Mouse (Mus musculus): ENCODE measurements at regions not wholly inside any gene's neighbourhood (a gene's known extent, or its start where the extent isn't known, plus 50 kb on each side); places are given as distances from the start of the nearest gene placed in this dataset.

GRCm38 (mm10) chr4:99574984-99575383 is 81.1 kb upstream of the Foxd3 start:
- TF ChIP-seq POLR2A (IDR thresholded peaks at IDR 0.05; ENCODE audit: low read depth, low read length) (no peak), CTCF (conservative IDR thresholded peaks at IDR 0.05; ENCODE audit: insufficient read depth, insufficient read length, low read depth, low read length) (no peak)
- no peak overlapping the region for H3K27ac ChIP-seq (ENCODE audit: insufficient read depth, low read depth, low read length)
- 57% methylated on average over 4 of the region's 4 CpGs for WGBS

DNA sequence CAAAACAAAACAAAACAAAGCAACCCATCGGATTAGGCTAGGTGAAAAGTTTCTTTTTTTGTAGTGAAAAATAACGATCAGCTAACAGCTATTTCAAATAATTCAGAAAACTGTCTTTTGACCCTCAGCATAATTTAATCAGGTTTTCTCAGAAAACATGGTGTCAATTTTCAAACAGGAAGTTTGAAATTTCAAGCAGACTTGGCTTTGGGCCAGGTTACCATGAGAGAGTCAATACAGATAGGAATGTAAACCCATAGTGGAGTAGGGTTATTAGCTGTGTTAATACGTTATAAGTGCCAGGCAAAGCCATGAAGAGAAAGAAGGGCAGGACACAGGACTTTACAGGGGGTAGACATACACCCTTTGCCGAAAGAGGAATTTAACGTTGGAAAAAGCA is 58.3 kb upstream of the Foxd3 start:
- Histone ChIP-seq H3K27me3 (replicated peaks; ENCODE audit: control insufficient read depth, insufficient read depth, low read length) (no peaks in the 10 kb centered on the region), H3K27ac (ENCODE audit: insufficient read depth, low read depth, low read length) (no peak overlapping the region), H3K4me1 (ENCODE audit: control insufficient read depth, insufficient read depth, low read length) (no peaks in the 10 kb centered on the region), H3K4me3 (ENCODE audit: insufficient read depth, low read depth, low read length) (no peak overlapping the region), H3K36me3 (ENCODE audit: control insufficient read depth, insufficient read depth, low read length) (no peaks in the 10 kb centered on the region)
- TF ChIP-seq CTCF (conservative IDR thresholded peaks at IDR 0.05; ENCODE audit: insufficient read depth, insufficient read length, low read depth, low read length) (no peak), POLR2A (IDR thresholded peaks at IDR 0.05; ENCODE audit: low read depth, low read length) (no peak)
- 76% methylated on average over 5 of the region's 5 CpGs for WGBS
- DNase-seq = no peak

More at GRCm38 (mm10) chr4:99574984-99575383, 81.1 kb upstream of the Foxd3 start:
- no peak overlapping the region for H3K4me3 ChIP-seq (ENCODE audit: insufficient read depth, low read depth, low read length)
- H3K4me1 ChIP-seq (ENCODE audit: control insufficient read depth, insufficient read depth, low read length) = no peaks in the 10 kb centered on the region
- 0 out of 2 replicates have a peak, but pooled peaks cover 1% of the 10 kb centered on the region for H3K27me3 ChIP-seq (replicated peaks; ENCODE audit: control insufficient read depth, insufficient read depth, low read length)
- DNase-seq = no peak
- H3K36me3 ChIP-seq (ENCODE audit: control insufficient read depth, insufficient read depth, low read length) = no peaks in the 10 kb centered on the region

- no peaks in the 10 kb centered on the region for H3K36me3 ChIP-seq (ENCODE audit: control insufficient read depth, insufficient read depth, low read length)
- no peaks in the 10 kb centered on the region for H3K27me3 ChIP-seq (replicated peaks; ENCODE audit: control insufficient read depth, insufficient read depth, low read length)
- H3K27ac ChIP-seq (ENCODE audit: insufficient read depth, low read depth, low read length) = no peak overlapping the region
- H3K4me1 ChIP-seq (ENCODE audit: control insufficient read depth, insufficient read depth, low read length) = no peaks in the 10 kb centered on the region
- TF ChIP-seq CTCF (conservative IDR thresholded peaks at IDR 0.05; ENCODE audit: insufficient read depth, insufficient read length, low read depth, low read length) = no peak
- TF ChIP-seq POLR2A (IDR thresholded peaks at IDR 0.05; ENCODE audit: low read depth, low read length) = no peak
- no peak for DNase-seq
- 54% methylated on average over 10 of the region's 10 CpGs for WGBS
- no peak overlapping the region for H3K4me3 ChIP-seq (ENCODE audit: insufficient read depth, low read depth, low read length)
Measured at GRCm38 (mm10) chr4:99600741-99601140, 55.4 kb upstream of the Foxd3 start.

GRCm38 (mm10) chr4:99601463-99601862 is 54.6 kb upstream of the Foxd3 start:
- no peak for DNase-seq
- no peaks in the 10 kb centered on the region; the same call in 1 of the 2 replicates for H3K27me3 ChIP-seq (replicated peaks; ENCODE audit: control insufficient read depth, insufficient read depth, low read length)
- H3K4me1 ChIP-seq (ENCODE audit: control insufficient read depth, insufficient read depth, low read length) = no peaks in the 10 kb centered on the region
- WGBS = 52% methylated on average over 6 of the region's 6 CpGs
- TF ChIP-seq CTCF (conservative IDR thresholded peaks at IDR 0.05; ENCODE audit: insufficient read depth, insufficient read length, low read depth, low read length) = no peak
- no peak for TF ChIP-seq POLR2A (IDR thresholded peaks at IDR 0.05; ENCODE audit: low read depth, low read length)
- H3K27ac ChIP-seq (ENCODE audit: insufficient read depth, low read depth, low read length) = no peak overlapping the region
- no peaks in the 10 kb centered on the region for H3K36me3 ChIP-seq (ENCODE audit: control insufficient read depth, insufficient read depth, low read length)
- H3K4me3 ChIP-seq (ENCODE audit: insufficient read depth, low read depth, low read length) = no peak overlapping the region
